Mouse (Mus musculus) stomach, postnatal 0 days (tissue): Measurements from ENCODE around the gene Ppan.

Experiments used
- CTCF ChIP-seq: IDR thresholded peaks from 2 replicates; pipeline ENCODE4 v1.5.1; 2016; ENCODE audit warnings: antibody characterized with exemption, low read depth, mild to moderate bottlenecking, moderate library complexity
- EP300 ChIP-seq: optimal IDR thresholded peaks from 2 replicates; pipeline ENCODE3; 2016; ENCODE audit warnings: antibody characterized with exemption

- no peak for TF ChIP-seq CTCF
- no peak for TF ChIP-seq EP300
These were observed 25.8 kb upstream of the Ppan start for GRCm38 (mm10) chr9:20862225-20862624.
